Mouse (Mus musculus) megakaryocyte, adult 5-6 weeks (primary cell): ENCODE measurements around the gene R3hdm2. TPM values are rescaled to one million over a fixed set of nuclear protein-coding genes. Genes with fewer than 3 reads are reported as not detected.

ENCODE experiments used
- ATAC-seq: 2 replicates; pipeline ENCODE4 v1.8.0; 2016; ENCODE audit warnings: mild to moderate bottlenecking, inconsistent platforms; ENCODE audit not compliant: poor library complexity, severe bottlenecking
- total RNA-seq, 2 experiments: library from RNA; stranded (forward) in 1 of 2; stranded (reverse) in 1 of 2; fragments of 153-499, 151-499 nt in 1 of 2; fragments of 221-1000, 200-1000 nt in 1 of 2; gene quantifications; 2 replicates each; pipeline versions ENCODE4 v1.2.3 to v1.2.4; 2015 to 2017

R3hdm2 gene
- total RNA-seq, 2 experiments from 2014 or later: 30.6 to 101 TPM

- no peak for ATAC-seq
Observed at GRCm38 (mm10) chr10:127420676-127421353, 40.7 kb downstream of the R3hdm2 start.

- ATAC-seq: peak; percentile 60; the same call in 1 of the 2 replicates
Observed at GRCm38 (mm10) chr10:127422047-127422446, 41.9 kb downstream of the R3hdm2 start.

GRCm38 (mm10) chr10:127425794-127426193 is 45.7 kb downstream of the R3hdm2 start:
- no peak for ATAC-seq

- no peak for ATAC-seq
Observed at GRCm38 (mm10) chr10:127426670-127427069, 46.5 kb downstream of the R3hdm2 start.

GRCm38 (mm10) chr10:127427107-127427506 is 47.0 kb downstream of the R3hdm2 start:
- no peak for ATAC-seq

GRCm38 (mm10) chr10:127427987-127428386 is 47.9 kb downstream of the R3hdm2 start:
- ATAC-seq: peak; percentile 49

GRCm38 (mm10) chr10:127429538-127429937 is 49.4 kb downstream of the R3hdm2 start:
- ATAC-seq: no peak

GRCm38 (mm10) chr10:127432466-127432865 is 52.3 kb downstream of the R3hdm2 start:
- no peak for ATAC-seq

- ATAC-seq: no peak
Observed at GRCm38 (mm10) chr10:127437354-127438113, 57.4 kb downstream of the R3hdm2 start.

GRCm38 (mm10) chr10:127453701-127454100 is 73.6 kb downstream of the R3hdm2 start:
- no peak for ATAC-seq

GRCm38 (mm10) chr10:127462411-127463096 is 82.4 kb downstream of the R3hdm2 start:
- ATAC-seq: no peak

- ATAC-seq: peak; percentile 74
Observed at GRCm38 (mm10) chr10:127471281-127471988, 91.3 kb downstream of the R3hdm2 start.

- ATAC-seq: no peak
Observed at GRCm38 (mm10) chr10:127472722-127473121, 92.6 kb downstream of the R3hdm2 start.

- no peak for ATAC-seq
Observed at GRCm38 (mm10) chr10:127475175-127475574, 95.0 kb downstream of the R3hdm2 start.

GRCm38 (mm10) chr10:127476541-127476940 is 96.4 kb downstream of the R3hdm2 start:
- ATAC-seq: no peak

- no peak for ATAC-seq
Observed at GRCm38 (mm10) chr10:127477301-127477700, 97.2 kb downstream of the R3hdm2 start.

- ATAC-seq: no peak; the same call in 1 of the 2 replicates
Observed at GRCm38 (mm10) chr10:127479131-127479530, 99.0 kb downstream of the R3hdm2 start.

- ATAC-seq: peak; percentile 89
Observed at GRCm38 (mm10) chr10:127480833-127481813, 101.0 kb downstream of the R3hdm2 start.

GRCm38 (mm10) chr10:127485235-127485634 is 105.1 kb downstream of the R3hdm2 start:
- ATAC-seq: no peak

- ATAC-seq: no peak
Observed at GRCm38 (mm10) chr10:127488856-127489255, 108.7 kb downstream of the R3hdm2 start.
